Mouse (Mus musculus) frontal cortex, postnatal 25 days (tissue): ENCODE data around the gene Synj1.

Experiments used
- DNase-seq, 2 experiments: peaks; one replicate each; pipeline ENCODE4 v3.0.0; 2022; ENCODE audit warnings: low spot score in 2 of 2

Gene Synj1

DNA sequence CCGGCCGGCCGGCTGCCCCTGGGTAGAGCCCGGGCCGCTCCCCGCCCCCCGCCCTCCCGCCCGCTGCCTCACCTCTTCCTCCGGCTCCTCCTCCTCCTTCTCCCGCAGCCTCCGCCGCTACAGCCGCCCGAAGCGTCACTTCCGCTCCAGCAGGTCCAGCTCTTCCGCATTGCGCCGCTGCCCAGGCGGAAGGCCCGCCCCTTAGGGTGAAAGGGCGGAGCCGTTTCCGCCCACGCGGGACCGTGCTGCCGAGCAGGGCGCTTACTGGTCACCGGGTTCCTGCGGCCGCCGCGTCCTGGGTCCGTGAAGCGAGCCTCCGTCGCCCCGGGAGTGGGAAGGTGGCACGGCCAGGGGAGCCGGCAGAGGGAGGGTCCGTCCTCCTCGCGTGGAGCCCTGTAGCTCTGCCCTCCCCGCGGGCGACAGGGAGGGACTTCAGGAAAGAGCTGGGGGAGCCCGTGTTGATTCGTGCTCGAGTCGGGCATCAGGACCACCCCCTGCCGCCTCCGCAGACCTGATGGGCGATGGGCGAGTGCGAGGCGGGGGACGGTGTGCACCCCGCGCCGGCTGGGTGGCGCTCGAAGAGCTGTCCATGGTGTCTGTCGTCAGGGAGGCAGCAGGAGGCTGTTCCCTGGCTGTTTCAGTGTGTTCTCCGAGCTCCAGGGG, at the start of gene Synj1:
Gene Synj1 (minus strand): TSS at position 288 of the 663 bp plus-strand sequence.
- peak; percentile 81 to 88 for DNase-seq

GRCm38 (mm10) chr16:91057741-91058140, 46.6 kb upstream of the Synj1 start:
- no peak for DNase-seq

DNA sequence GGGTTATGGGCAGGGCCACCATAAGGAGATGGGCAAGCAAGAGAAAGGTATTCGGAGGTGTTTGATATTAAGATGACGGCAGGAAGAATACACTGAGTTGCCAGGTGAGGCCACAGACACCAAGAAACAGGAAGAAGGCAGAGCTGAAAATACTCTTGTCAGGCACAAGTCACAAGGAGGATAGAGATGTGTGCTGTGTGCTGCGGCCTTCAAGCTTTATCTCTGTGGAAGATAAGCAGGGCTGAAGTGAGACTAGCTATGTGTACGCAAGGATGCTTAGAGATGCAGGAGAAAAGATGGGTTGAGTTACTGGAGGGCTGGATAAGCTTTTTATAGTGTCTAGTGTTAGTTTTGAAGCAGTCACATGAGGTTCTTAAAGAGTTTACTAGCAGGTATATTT, 46.2 kb upstream of the Synj1 start:
- DNase-seq: no peak

DNA sequence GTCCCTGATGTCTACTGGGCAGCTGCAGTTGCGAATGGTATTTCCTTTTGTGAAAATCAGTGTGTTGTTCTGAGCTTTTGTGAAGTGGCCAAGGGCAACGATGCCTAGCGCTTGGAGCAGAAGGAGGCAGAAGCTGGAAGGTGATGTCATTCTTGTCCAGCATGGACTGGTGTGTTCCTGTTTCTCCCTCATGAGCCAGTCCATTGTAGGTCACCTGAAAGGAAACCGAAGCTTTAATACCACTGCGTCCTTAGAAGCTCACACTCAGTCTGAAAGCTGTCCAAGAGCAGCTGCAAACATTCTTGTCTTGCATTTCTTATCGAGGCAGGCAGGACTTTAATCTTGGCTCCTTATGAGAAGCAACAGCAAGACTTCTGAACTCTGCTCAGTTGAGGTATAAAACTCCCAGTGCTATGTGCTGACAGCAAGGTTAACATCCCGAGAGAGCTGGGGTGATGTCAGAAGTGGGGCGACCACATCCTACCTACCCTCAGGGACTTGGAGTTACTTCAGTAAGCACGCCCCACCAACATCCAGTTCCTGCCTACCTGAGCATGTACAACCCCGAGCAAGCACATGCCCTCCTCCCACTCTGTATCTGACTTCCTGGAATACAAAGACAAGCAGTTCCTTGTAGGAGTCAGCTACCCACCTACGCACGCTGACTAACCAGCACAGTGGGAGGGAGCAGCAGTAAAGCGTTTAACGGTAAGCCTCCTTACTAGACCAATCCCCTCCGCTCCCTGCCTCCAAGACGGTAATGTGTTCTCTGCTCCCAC, 45.1 kb upstream of the Synj1 start:
- DNase-seq: peak in 1 of 2 experiments; percentile 40

DNA sequence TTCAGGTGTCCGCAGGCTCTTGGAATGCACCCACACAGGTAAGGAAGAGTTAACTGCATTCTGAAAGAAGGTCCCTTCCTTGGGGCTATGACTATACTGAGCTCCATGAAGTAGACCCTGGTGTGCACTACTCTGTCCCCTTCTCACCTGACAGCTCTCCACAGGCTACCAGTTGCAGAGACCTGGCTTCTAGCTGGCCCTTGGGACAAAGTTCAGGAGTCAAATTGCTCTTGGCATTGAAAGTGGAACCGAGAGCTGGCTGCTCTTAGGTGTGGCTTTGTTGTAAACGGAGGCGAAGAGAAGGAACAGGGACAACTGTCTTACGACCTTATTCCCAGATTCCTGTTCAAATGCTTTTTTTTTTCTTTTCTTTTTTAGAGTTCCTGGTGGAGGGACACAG, 44.0 kb upstream of the Synj1 start:
- no peak for DNase-seq

DNA sequence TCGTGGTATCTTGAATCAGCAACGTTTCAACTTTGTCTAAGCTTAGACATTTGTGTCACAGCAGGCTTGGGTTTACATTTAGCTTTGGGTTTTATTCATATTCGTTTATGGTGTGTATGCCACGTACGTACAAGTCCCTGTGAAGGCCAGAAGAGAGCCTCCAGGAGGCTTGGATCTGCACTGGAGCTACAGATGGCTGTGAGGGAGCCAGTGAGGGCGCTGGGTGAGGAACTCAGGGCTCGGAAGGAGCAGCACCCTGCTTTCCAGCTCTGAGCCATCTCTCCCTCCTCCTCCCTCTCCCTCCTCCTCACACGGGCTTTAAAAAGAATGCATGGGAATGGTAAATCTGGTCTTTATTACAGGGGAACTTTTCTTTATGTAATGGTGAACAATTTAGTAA, 42.5 kb upstream of the Synj1 start:
- no peak for DNase-seq

DNA sequence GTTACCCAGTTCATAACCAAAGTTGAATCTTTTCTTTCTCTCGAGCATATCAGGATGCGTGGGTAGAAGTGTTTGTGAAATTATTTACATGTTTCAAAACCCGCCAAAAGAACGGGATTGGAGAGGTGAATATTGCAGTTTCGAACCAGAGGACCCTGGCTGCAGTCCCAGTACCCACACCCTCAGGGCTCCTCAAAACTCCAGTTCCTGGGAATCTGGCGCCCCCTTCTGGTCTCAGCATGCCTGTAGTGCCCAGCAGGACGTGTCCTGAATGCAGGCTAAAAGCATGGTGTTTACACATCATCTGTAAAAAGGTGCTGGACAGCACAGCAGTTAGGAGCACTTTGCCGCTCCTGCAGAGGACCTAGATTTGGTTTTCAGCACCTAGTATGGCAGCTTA, 34.4 kb upstream of the Synj1 start:
- no peak for DNase-seq

DNA sequence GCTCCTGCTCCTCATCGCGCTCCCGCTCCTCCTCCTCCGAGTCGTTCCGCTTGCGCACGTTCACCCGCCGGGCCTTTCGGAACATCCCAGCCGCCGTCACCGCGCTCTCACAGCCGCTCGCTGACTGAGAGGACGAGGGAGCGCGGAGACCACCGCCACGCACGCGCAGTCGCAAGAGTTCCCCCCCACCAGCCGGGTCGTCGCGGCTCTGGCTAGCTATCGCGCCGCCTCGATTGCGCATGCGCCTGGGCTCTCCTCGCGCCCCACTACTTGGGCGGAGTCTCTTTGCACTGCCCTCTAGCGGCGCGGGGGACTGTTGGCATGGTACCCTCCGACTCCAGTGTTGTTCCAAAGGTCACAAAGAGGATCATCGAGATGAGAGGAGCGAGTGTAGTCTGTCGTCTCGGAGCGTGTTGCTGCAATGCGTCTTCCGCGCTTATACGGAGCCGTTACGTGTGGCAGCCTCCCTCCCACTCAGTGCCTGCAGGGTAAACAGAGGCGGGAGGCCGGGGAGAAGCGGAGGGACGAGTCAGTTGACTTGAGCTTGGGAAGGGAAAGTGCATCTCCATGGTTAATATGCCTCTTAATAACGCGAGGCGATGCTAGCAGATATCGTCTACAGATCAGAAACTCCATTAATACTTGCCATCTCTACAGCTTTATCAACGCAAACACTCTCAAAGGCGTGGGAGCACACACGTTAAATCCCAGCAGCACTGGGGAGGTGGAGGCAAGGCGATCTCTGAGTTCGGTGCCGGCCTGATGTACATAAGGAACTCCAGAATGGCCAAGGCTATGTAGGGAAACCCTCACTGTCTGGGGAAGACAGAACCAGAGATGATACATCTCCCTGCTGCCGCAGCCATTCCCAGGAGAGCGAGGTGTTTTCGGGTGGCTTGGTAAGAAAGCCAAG, 33.4 kb upstream of the Synj1 start, which contains the start of gene Paxbp1:
Gene Paxbp1 (minus strand): TSS at position 274 of the 913 bp plus-strand sequence.
- peak; percentile 96 to 98 for DNase-seq

DNA sequence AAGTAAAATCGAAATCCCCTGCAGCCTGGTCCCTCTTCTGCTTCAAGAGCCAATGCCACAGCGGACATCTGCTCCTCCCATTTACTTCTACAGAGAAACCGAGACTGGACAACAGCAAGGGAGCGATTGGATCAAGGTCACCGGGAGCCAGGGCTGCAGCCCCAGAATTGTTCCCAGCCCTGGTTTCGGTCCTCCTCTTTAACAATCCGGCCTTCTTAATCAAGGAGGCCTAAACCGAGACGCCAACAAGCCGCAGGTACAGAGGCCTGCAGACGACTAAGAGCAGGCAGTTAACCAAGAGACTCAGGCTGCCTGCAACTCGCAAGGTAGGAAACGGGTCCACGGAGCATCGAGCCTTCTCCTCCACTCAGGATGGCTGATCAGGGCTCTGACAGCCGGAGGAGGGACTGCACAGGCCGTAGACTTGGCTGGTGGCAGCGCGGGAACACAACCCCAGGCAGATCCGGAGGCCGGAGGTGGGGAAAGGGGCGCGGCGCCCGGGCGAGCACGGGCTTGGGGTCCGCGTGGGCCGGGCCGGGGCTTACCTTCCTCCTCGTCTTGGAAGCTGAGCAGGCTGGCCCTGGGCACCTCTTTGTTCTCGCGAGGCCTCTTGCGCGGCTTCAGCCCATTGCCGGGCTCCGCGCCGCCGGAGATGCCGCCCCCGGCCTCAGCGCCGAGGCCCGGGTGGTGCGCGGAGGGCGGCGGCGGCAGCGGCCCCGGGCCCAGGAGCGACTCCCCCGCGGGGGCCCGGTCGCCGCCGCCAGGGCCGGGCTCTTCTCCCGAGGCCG, 32.5 kb upstream of the Synj1 start:
- peak; percentile 32 to 34 for DNase-seq

GRCm38 (mm10) chr16:91042640-91043039, 31.5 kb upstream of the Synj1 start:
- DNase-seq: no peak

DNA sequence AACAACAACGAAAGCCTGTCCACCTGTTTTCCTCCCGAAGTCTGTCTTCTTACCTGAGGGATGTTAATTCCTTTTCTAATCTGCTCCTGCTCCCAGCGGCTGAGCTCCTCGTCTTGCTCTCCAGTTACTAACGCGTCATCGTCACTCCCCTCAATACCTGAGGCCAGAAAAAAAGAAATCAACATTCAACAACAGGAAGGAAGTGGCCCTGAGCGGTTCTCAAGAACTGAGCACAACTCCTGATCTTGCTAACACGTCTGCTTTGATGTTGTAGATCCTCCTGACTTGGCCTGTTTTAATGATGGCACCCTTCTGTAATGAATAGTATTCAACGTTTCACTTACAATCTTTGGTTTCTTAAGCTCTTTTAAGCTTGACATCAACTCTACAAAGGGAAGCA, 24.8 kb upstream of the Synj1 start:
- DNase-seq: no peak

DNA sequence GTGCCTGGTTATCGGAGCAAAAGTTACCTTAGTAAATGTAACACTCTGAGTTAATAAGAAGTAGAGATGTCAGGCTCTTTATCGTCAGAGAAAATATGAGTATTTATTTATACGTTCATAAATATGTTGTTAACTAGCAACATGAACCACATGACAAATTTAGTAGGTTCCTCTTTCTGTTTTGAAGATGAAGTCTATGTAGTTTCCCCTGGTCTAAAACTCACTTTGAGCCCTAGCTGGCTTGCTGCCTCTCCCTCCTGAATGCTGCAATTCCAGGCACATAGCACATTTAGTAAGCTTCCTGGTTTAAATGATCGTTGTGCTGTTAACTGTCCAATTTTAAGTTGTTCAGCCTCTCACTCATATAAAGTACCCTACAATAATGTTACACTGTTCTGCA, 19.6 kb upstream of the Synj1 start:
- no peak for DNase-seq

GRCm38 (mm10) chr16:91029901-91030300, 18.8 kb upstream of the Synj1 start:
- no peak for DNase-seq

GRCm38 (mm10) chr16:91029161-91029743, 18.1 kb upstream of the Synj1 start:
- DNase-seq: no peak

GRCm38 (mm10) chr16:91026290-91026689, 15.2 kb upstream of the Synj1 start:
- DNase-seq: no peak

DNA sequence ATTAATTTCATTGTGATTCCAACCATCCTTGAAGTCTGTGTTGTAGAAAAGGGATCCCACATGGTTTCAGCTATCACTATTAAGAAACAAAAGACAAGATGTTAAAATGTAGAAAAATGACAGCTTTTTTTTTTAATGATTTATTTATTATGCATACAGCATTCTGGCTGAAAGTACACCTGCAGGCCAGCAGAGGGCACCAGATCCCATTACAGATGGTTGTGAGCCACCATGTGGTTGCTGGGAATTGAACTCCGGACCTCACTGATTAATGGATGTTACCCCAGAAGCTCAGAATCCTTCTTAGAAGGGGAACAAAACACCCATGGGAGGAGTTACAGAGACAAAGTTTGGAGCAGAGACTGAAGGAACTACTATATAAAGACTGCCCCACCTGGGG, 12.3 kb upstream of the Synj1 start:
- DNase-seq: no peak

DNA sequence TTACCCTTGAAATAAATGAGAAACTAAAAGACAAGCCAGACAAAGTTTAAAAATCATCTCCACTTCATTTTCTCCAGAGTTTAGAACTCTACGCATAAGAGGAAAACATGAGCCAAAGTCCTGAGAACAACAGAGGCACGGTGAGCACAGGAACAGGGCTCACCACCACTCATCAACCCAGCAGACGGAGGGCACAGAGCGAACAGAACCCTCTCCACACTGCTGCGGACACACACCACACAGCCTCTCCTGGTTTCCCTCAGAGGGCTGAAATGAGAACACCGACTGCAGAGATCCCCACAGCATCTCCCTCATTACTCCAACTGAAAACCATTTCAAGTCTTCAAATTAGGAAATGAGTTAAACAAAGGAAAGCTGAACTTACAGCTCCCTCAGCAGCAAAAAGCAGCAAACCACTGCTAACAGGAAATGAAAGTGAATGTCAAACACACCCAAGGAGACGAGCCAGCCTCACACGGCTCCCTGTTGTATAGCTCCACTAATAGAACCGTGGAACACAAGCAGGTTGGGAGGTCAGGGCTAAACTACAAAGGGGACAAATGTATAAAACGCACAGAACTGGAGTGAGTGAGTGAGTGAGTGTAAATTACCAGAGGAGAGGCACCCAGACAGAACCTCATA, 9.9 kb upstream of the Synj1 start:
- no peak for DNase-seq

DNA sequence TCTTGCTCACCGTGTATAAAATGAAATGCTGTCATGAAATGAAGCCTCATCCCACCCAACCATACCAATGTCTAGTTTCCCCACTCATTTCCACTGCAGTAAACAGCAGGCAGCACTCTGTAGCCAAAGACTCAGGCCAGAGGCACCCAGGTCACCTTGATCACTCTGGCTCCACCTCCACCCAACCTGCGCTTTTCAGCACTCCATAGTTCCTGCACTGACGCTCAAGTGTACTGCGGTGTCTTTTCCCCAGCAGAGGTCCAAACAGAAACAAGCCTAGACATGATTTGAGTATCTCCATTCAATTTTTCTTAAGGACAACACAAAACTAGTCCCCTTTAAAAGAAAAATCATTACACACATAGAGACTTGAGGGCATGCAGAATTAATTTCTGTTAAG, 8.4 kb upstream of the Synj1 start:
- DNase-seq: no peak

- no peak for DNase-seq
Measured at GRCm38 (mm10) chr16:91015761-91016160, 4.7 kb upstream of the Synj1 start.

DNA sequence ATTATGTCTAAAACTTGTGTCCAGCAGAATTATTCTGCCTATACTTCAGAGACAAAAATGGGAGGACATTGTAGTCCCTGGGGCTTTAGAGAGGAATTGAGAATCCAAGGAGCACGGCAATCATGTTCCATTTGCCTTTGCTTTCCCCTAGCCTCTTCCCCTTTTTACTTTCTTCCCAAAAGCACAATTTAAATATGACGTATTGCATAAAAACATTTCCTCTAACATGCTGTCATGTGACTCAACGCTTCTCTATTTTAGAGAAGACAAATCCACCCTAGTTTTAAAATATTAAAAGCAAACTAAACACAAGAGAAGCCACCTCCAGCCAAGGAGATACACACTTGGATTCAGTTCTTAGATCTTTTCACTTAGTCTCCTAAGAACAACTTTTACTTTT, 739 bp upstream of the Synj1 start:
- DNase-seq: no peak
